Mouse (Mus musculus): Measurements from ENCODE around the gene Agrp. TPM values are rescaled to one million over a fixed set of nuclear protein-coding genes. Genes with fewer than 3 reads are reported as not detected.
A peak's percentile ranks its signal among the peaks of the same experiment; 100 is the strongest.

Gene Agrp
- total and polyA plus RNA-seq, 2 experiments from 2014 or later: 7.6 TPM; not detected in 1

GRCm38 (mm10) chr8:105657641-105658040, 20.4 kb upstream of the Agrp start:
- no peaks in the 10 kb centered on the region for H3K4me1 ChIP-seq (ENCODE audit: insufficient read depth, low read length)
- 0 out of 2 replicates have a peak, but pooled peaks cover 5% of the 10 kb centered on the region for H3K36me3 ChIP-seq (ENCODE audit: insufficient read depth, low read length)
- TF ChIP-seq CTCF (IDR thresholded peaks at IDR 0.05): no peak
- H3K4me2 ChIP-seq (ENCODE audit: low read depth, low read length, poor library complexity, severe bottlenecking): no peak overlapping the region
- no peak overlapping the region for H3K9ac ChIP-seq (replicated peaks; ENCODE audit: low read length, poor library complexity, severe bottlenecking)
- ATAC-seq (ENCODE audit: low FRiP score) (no peak), DNase-seq (ENCODE audit: low spot score) (no peak)
- no peaks in the 10 kb centered on the region for H3K27me3 ChIP-seq (ENCODE audit: insufficient read depth, low read length)
- H3K4me3 ChIP-seq (ENCODE audit: low read depth, low read length): no peak overlapping the region
- H3K9me3 ChIP-seq (ENCODE audit: low read length): no peaks in the 10 kb centered on the region
- no peak overlapping the region for H3K27ac ChIP-seq (ENCODE audit: low read depth, low read length)

GRCm38 (mm10) chr8:105648929-105649328, 11.7 kb upstream of the Agrp start:
- Histone ChIP-seq H3K9ac (replicated peaks; ENCODE audit: low read length, poor library complexity, severe bottlenecking) (no peak overlapping the region), H3K27me3 (ENCODE audit: insufficient read depth, low read length) (no peaks in the 10 kb centered on the region), H3K4me1 (ENCODE audit: insufficient read depth, low read length) (no peaks in the 10 kb centered on the region), H3K27ac (ENCODE audit: low read depth, low read length) (no peak overlapping the region), H3K9me3 (ENCODE audit: low read length) (no peaks in the 10 kb centered on the region), H3K4me3 (ENCODE audit: low read depth, low read length) (no peak overlapping the region), H3K4me2 (ENCODE audit: low read depth, low read length, poor library complexity, severe bottlenecking) (no peak overlapping the region), H3K36me3 (ENCODE audit: insufficient read depth, low read length) (0 out of 2 replicates have a peak, but pooled peaks cover 11% of the 10 kb centered on the region)
- ATAC-seq (ENCODE audit: low FRiP score) (no peak), DNase-seq (ENCODE audit: low spot score) (no peak)
- TF ChIP-seq CTCF (IDR thresholded peaks at IDR 0.05): no peak
- 100% methylated on average over 1 of the region's 1 CpGs for WGBS

- Histone ChIP-seq H3K4me2 (ENCODE audit: low read depth, low read length, poor library complexity, severe bottlenecking) (no peak overlapping the region), H3K4me3 (ENCODE audit: low read depth, low read length) (no peak overlapping the region), H3K4me1 (ENCODE audit: insufficient read depth, low read length) (no peaks in the 10 kb centered on the region), H3K27ac (ENCODE audit: low read depth, low read length) (no peak overlapping the region), H3K9ac (replicated peaks; ENCODE audit: low read length, poor library complexity, severe bottlenecking) (no peak overlapping the region), H3K36me3 (ENCODE audit: insufficient read depth, low read length) (0 out of 2 replicates have a peak, but pooled peaks cover 6% of the 10 kb centered on the region), H3K27me3 (ENCODE audit: insufficient read depth, low read length) (no peaks in the 10 kb centered on the region), H3K9me3 (ENCODE audit: low read length) (no peaks in the 10 kb centered on the region)
- ATAC-seq (ENCODE audit: low FRiP score) (no peak), DNase-seq (ENCODE audit: low spot score) (no peak)
- TF ChIP-seq CTCF (IDR thresholded peaks at IDR 0.05): no peak
- WGBS: 100% methylated on average over 1 of the region's 1 CpGs
Measured at GRCm38 (mm10) chr8:105645205-105645604, 8.0 kb upstream of the Agrp start.

- no peak overlapping the region for H3K4me2 ChIP-seq (ENCODE audit: low read depth, low read length, poor library complexity, severe bottlenecking)
- no peak for TF ChIP-seq CTCF (IDR thresholded peaks at IDR 0.05)
- ATAC-seq (ENCODE audit: low FRiP score) (no peak), DNase-seq (ENCODE audit: low spot score) (peak; percentile 29)
- H3K9me3 ChIP-seq (ENCODE audit: low read length): no peaks in the 10 kb centered on the region
- 76% methylated on average over 2 of the region's 2 CpGs for WGBS
- peaks cover 5% of the 10 kb centered on the region; the same call in 1 of the 2 replicates for H3K4me1 ChIP-seq (ENCODE audit: insufficient read depth, low read length)
- no peak overlapping the region for H3K9ac ChIP-seq (replicated peaks; ENCODE audit: low read length, poor library complexity, severe bottlenecking)
- no peak overlapping the region for H3K4me3 ChIP-seq (ENCODE audit: low read depth, low read length)
- H3K36me3 ChIP-seq (ENCODE audit: insufficient read depth, low read length): 0 out of 2 replicates have a peak, but pooled peaks cover 6% of the 10 kb centered on the region
- H3K27me3 ChIP-seq (ENCODE audit: insufficient read depth, low read length): no peaks in the 10 kb centered on the region
- no peak overlapping the region for H3K27ac ChIP-seq (ENCODE audit: low read depth, low read length)
Measured at GRCm38 (mm10) chr8:105640511-105640910, 3.3 kb upstream of the Agrp start.

GRCm38 (mm10) chr8:105639835-105640234, 2.6 kb upstream of the Agrp start:
- Histone ChIP-seq H3K9me3 (ENCODE audit: low read length) (no peaks in the 10 kb centered on the region), H3K36me3 (ENCODE audit: insufficient read depth, low read length) (0 out of 2 replicates have a peak, but pooled peaks cover 3% of the 10 kb centered on the region), H3K4me3 (ENCODE audit: low read depth, low read length) (no peak overlapping the region), H3K9ac (replicated peaks; ENCODE audit: low read length, poor library complexity, severe bottlenecking) (no peak overlapping the region), H3K27ac (ENCODE audit: low read depth, low read length) (no peak overlapping the region), H3K27me3 (ENCODE audit: insufficient read depth, low read length) (no peaks in the 10 kb centered on the region), H3K4me1 (ENCODE audit: insufficient read depth, low read length) (peaks cover 5% of the 10 kb centered on the region; the same call in 1 of the 2 replicates), H3K4me2 (ENCODE audit: low read depth, low read length, poor library complexity, severe bottlenecking) (no peak overlapping the region)
- WGBS: 75% methylated on average over 1 of the region's 1 CpGs
- ATAC-seq (ENCODE audit: low FRiP score): no peak
- DNase-seq (ENCODE audit: low spot score): no peak
- TF ChIP-seq CTCF (IDR thresholded peaks at IDR 0.05): no peak

GRCm38 (mm10) chr8:105638510-105638909, 1.3 kb upstream of the Agrp start:
- Histone ChIP-seq H3K9ac (replicated peaks; ENCODE audit: low read length, poor library complexity, severe bottlenecking) (no peak overlapping the region), H3K4me2 (ENCODE audit: low read depth, low read length, poor library complexity, severe bottlenecking) (no peak overlapping the region), H3K36me3 (ENCODE audit: insufficient read depth, low read length) (no peaks in the 10 kb centered on the region), H3K27ac (ENCODE audit: low read depth, low read length) (no peak overlapping the region), H3K27me3 (ENCODE audit: insufficient read depth, low read length) (no peaks in the 10 kb centered on the region), H3K9me3 (ENCODE audit: low read length) (no peaks in the 10 kb centered on the region), H3K4me3 (ENCODE audit: low read depth, low read length) (0 out of 2 replicates have a peak overlapping the region, but pooled peaks have one; percentile 14), H3K4me1 (ENCODE audit: insufficient read depth, low read length) (peaks cover 5% of the 10 kb centered on the region; the same call in 1 of the 2 replicates)
- no peak for TF ChIP-seq CTCF (IDR thresholded peaks at IDR 0.05)
- DNase-seq (ENCODE audit: low spot score) (no peak), ATAC-seq (ENCODE audit: low FRiP score) (no peak)
- 86% methylated on average over 4 of the region's 4 CpGs for WGBS
